ENCODE assay signal across 19 mouse cellular contexts in the genomic region with DNA sequence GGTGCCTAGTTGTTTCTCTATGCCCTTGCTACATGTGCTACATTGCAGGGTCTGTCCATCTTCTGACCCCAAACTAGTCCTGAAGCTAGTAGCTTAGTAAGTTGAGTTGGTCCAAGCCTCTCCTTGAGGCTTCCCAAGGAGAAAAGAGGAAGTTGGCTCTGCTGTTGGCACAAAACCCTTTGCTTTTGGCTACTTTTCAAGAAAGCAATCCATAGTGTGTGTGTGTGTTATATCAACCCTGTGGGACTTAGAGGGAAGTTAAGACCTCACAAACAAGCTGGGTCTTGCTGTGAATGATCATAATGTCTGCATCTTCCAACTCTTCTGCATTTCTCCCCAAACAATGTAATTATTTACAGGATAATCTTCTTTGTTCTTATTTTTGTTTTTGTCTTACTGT. TPM values are rescaled to one million over a fixed set of nuclear protein-coding genes. Genes with fewer than 3 reads are reported as not detected.
DNase-seq lines count a peak whose midpoint lies in the region; TF ChIP-seq lines count a peak whose summit lies in the region.
"Had no signal": no experiment of that assay in that cellular context is flagged by ENCODE, and none has a peak within 500 bp of the region (broad histone marks: within the 10 kb centered on the region; RNA-seq: fewer than 3 reads in every experiment).

No protein-coding gene starts in this region.

- H3K79me2 ChIP-seq in MEL (ENCODE audit: control insufficient read depth, insufficient read depth, low read length, poor library complexity) (no peaks in the 10 kb centered on the region), macrophage (ENCODE audit: inconsistent target) (no peaks in the 10 kb centered on the region)

- no peak for TF ChIP-seq CTCF in MEL (IDR thresholded peaks at IDR 0.05 in 2 of 3, conservative IDR thresholded peaks at IDR 0.05 in 1 of 3; ENCODE audit: control insufficient read depth in 1 of 3, insufficient read depth in 1 of 3, low read depth in 2 of 3, low read length in 3 of 3, poor library complexity in 1 of 3, severe bottlenecking in 1 of 3)
- no peak for TF ChIP-seq CTCF in bone marrow macrophage, adult 2 months (IDR thresholded peaks at IDR 0.05; ENCODE audit: low read depth, low read length)
- TF ChIP-seq CTCF in cerebellum, adult 2 months (IDR thresholded peaks at IDR 0.05; ENCODE audit: borderline replicate concordance, insufficient read depth, low read depth, low read length), result no peak

- H3K36me3 ChIP-seq in MEL (ENCODE audit: control insufficient read depth in 1 of 2, insufficient read depth in 2 of 2, low read length in 2 of 2), result no peaks in the 10 kb centered on the region; a peak in 1 of 4 replicates
- no peaks in the 10 kb centered on the region for H3K36me3 ChIP-seq in macrophage (ENCODE audit: inconsistent target)
- H3K36me3 ChIP-seq: embryonic facial prominence, embryonic 10.5 days; heart, embryonic 10.5 days had no signal

- TF ChIP-seq POLR2A in MEL (IDR thresholded peaks at IDR 0.05; ENCODE audit: control insufficient read depth in 1 of 2, insufficient read depth in 1 of 2, low read depth in 1 of 2, low read length in 2 of 2, poor library complexity in 1 of 2), result no peak
- no peak for TF ChIP-seq POLR2A in bone marrow macrophage, adult 2 months (IDR thresholded peaks at IDR 0.05; ENCODE audit: borderline replicate concordance, low read depth, low read length)
- no peak for TF ChIP-seq POLR2A in cerebellum, adult 2 months (IDR thresholded peaks at IDR 0.05; ENCODE audit: borderline replicate concordance, insufficient read depth, low read length)

- H3K4me1 ChIP-seq in MEL (ENCODE audit: control insufficient read depth in 1 of 2, insufficient read depth in 2 of 2, low read length in 2 of 2), result peaks cover 0 to 3% of the 10 kb centered on the region in 2 experiments; a peak in 1 of 4 replicates
- H3K4me1 ChIP-seq in bone marrow macrophage, adult 2 months (ENCODE audit: control insufficient read depth, insufficient read depth, low read length), result peaks cover 51% of the 10 kb centered on the region
- no peaks in the 10 kb centered on the region for H3K4me1 ChIP-seq in cerebellum, adult 2 months (ENCODE audit: control insufficient read depth, insufficient read depth, low read length)
- H3K4me1 ChIP-seq: embryonic facial prominence, embryonic 10.5 days; forebrain, embryonic 13.5 days; heart, embryonic 10.5 days had no signal

- H3K4me3 ChIP-seq in MEL (ENCODE audit: control insufficient read depth in 1 of 2, insufficient read depth in 1 of 2, low read depth in 2 of 2, low read length in 2 of 2) (no peak overlapping the region), macrophage (ENCODE audit: inconsistent target) (no peak overlapping the region)
- H3K4me3 ChIP-seq in bone marrow macrophage, adult 2 months (ENCODE audit: insufficient read depth, low read length), result no peak overlapping the region
- H3K4me3 ChIP-seq in cerebellum, adult 2 months (replicated peaks; ENCODE audit: insufficient read depth, low read depth, low read length), result no peak overlapping the region
- H3K4me3 ChIP-seq: embryonic facial prominence, embryonic 10.5 days; forebrain, embryonic 13.5 days; heart, embryonic 10.5 days had no signal

- H3K27me3 ChIP-seq in MEL (ENCODE audit: control insufficient read depth in 1 of 2, insufficient read depth in 2 of 2, low read length in 2 of 2), result no peaks in the 10 kb centered on the region; a peak in 3 of 4 replicates
- no peaks in the 10 kb centered on the region for H3K27me3 ChIP-seq in cerebellum, adult 2 months (ENCODE audit: control insufficient read depth, insufficient read depth, low read length)
- H3K27me3 ChIP-seq: forebrain, embryonic 13.5 days had no signal

- no peak overlapping the region for H3K27ac ChIP-seq in MEL (ENCODE audit: control insufficient read depth, low read depth, low read length)
- peak overlapping the region; percentile 100 for H3K27ac ChIP-seq in bone marrow macrophage, adult 2 months (ENCODE audit: insufficient read depth, low read depth, low read length)
- H3K27ac ChIP-seq in macrophage, result peak overlapping the region; percentile 95
- no peak overlapping the region for H3K27ac ChIP-seq in cerebellum, adult 2 months (ENCODE audit: insufficient read depth, low read length)
- H3K27ac ChIP-seq: embryonic facial prominence, embryonic 10.5 days; forebrain, embryonic 13.5 days; heart, embryonic 10.5 days had no signal

- TF ChIP-seq RAD21 in MEL (IDR thresholded peaks at IDR 0.05; ENCODE audit: low read depth, low read length), result no peak

- no peak for TF ChIP-seq EP300 in MEL (IDR thresholded peaks at IDR 0.05; ENCODE audit: low read depth in 1 of 2, low read length in 2 of 2)

- no peak overlapping the region for H3K9ac ChIP-seq in MEL (ENCODE audit: control insufficient read depth, low read depth, low read length, poor library complexity, severe bottlenecking)
- H3K9ac ChIP-seq: forebrain, embryonic 13.5 days; forebrain, postnatal 0 days had no signal

- intact Hi-C loops in left cerebral cortex, postnatal 4 days (cut with DNase I), result no loop called here

- peak; percentile 66 for DNase-seq in MEL (ENCODE audit: low read depth, low spot score)
- DNase-seq in left cerebral cortex, postnatal 4 days, result no peak
- no peak for DNase-seq in kidney, adult 9 months
- DNase-seq in cerebellum, adult 2 months, result no peak
- DNase-seq: adrenal gland, adult 8-10 months; adrenal gland, postnatal 36 days; cerebellum, adult 11 months; cerebellum, adult 9-11 months; cerebellum, postnatal 36 days; forebrain, postnatal 0 days; gastrocnemius, postnatal 14 days; heart, postnatal 10 days; kidney, adult 11 months had no signal

- H3K9me3 ChIP-seq in MEL (replicated peaks; ENCODE audit: insufficient read depth, low read length), result no peaks in the 10 kb centered on the region
- H3K9me3 ChIP-seq: embryonic facial prominence, embryonic 10.5 days; forebrain, embryonic 13.5 days; heart, embryonic 10.5 days had no signal

TF ChIP-seq in MEL, 35 proteins besides CTCF, POLR2A, EP300 and RAD21 (continues in another document):
- TF ChIP-seq MAZ (IDR thresholded peaks at IDR 0.05; ENCODE audit: low read depth, low read length), result no peak
- no peak for TF ChIP-seq ZKSCAN1 (IDR thresholded peaks at IDR 0.05; ENCODE audit: low read depth, low read length)
- TF ChIP-seq POLR2AphosphoS5 (IDR thresholded peaks at IDR 0.05; ENCODE audit: borderline replicate concordance, low read depth, low read length), result no peak
- TF ChIP-seq TBP (IDR thresholded peaks at IDR 0.05; ENCODE audit: low read depth, low read length), result no peak
- no peak for TF ChIP-seq ZMIZ1 (IDR thresholded peaks at IDR 0.05; ENCODE audit: low read depth, low read length)
- no peak for TF ChIP-seq ELF1 (IDR thresholded peaks at IDR 0.05; ENCODE audit: low read depth, low read length)
- no peak for TF ChIP-seq NRF1 (IDR thresholded peaks at IDR 0.05; ENCODE audit: insufficient read depth, low read depth, low read length, poor library complexity, severe bottlenecking)
- TF ChIP-seq SMC3 (IDR thresholded peaks at IDR 0.05; ENCODE audit: low read depth, low read length), result no peak
- no peak for TF ChIP-seq GABPA (IDR thresholded peaks at IDR 0.05; ENCODE audit: low read depth, low read length)
- no peak for TF ChIP-seq GATA1 (IDR thresholded peaks at IDR 0.05; ENCODE audit: low read depth, low read length)
- TF ChIP-seq TCF12 (IDR thresholded peaks at IDR 0.05; ENCODE audit: low read depth, low read length), result no peak
- TF ChIP-seq RCOR1 (IDR thresholded peaks at IDR 0.05; ENCODE audit: low read depth, low read length), result no peak
- TF ChIP-seq MAX (IDR thresholded peaks at IDR 0.05; ENCODE audit: low read length), result no peak

RNA-seq across cellular contexts. Expression of gene Entpd1, which starts 16.8 kb away (rescaled TPM):
- not detected in 2 replicates for total RNA-seq in MEL (2012; rRNA removed)
- polyA plus RNA-seq in MEL (2012; ENCODE audit: insufficient read depth in 1 of 2, insufficient read length in 2 of 2, low read depth in 1 of 2, low replicate concordance in 2 of 2, missing spikeins in 1 of 2), result not detected
- 189 and 194 TPM in 2 replicates for polyA plus RNA-seq in bone marrow macrophage, adult 2 months (2012; ENCODE audit: insufficient read depth, insufficient read length, missing spikeins)
- total RNA-seq in macrophage (2018; cell fraction: chromatin; rRNA removed), result 100 to 1,000 TPM in 23 of 26 experiments, 10 to 100 TPM in 3; 33.7 to 454 (median 135) TPM
- 100 to 1,000 TPM in 18 of 26 experiments, 10 to 100 TPM in 8; 86.1 to 339 (median 189) TPM for total RNA-seq in macrophage (2018; cell fraction: cytosol; rRNA removed)
- total RNA-seq in macrophage (2018; cell fraction: nucleus; rRNA removed), result 100 to 1,000 TPM in 24 of 26 experiments, 10 to 100 TPM in 2; 83.5 to 570 (median 192) TPM
- polyA plus RNA-seq in macrophage (2018), result 164 to 283 TPM (median 241 TPM) in 3 replicates
- 10 to 100 TPM; 11.3 to 12.3 TPM for total RNA-seq in left cerebral cortex, postnatal 4 days (2021)
- polyA plus RNA-seq in cerebellum, adult 2 months (2012; rRNA removed), result 7.5 and 12.0 TPM in 2 replicates
- polyA plus RNA-seq: C2C12 had no signal

RNA-seq across cellular contexts. Expression of gene Tctn3, which starts 16.9 kb away (rescaled TPM):
- total RNA-seq in MEL (2012; rRNA removed), result 2.9 and 3.6 TPM in 2 replicates
- polyA plus RNA-seq in MEL (2012; ENCODE audit: insufficient read depth in 1 of 2, insufficient read length in 2 of 2, low read depth in 1 of 2, low replicate concordance in 2 of 2, missing spikeins in 1 of 2) (1 to 10 TPM in 1 of 2 experiments, not detected in 1; 6.2 TPM), macrophage (2018) (7.0 to 10.4 TPM (median 7.7 TPM) in 3 replicates)
- polyA plus RNA-seq in bone marrow macrophage, adult 2 months (2012; ENCODE audit: insufficient read depth, insufficient read length, missing spikeins), result 12.6 and 13.9 TPM in 2 replicates
- 10 to 100 TPM; 10.5 to 46.6 (median 22.1) TPM for total RNA-seq in macrophage (2018; cell fraction: chromatin; rRNA removed)
- total RNA-seq in macrophage (2018; cell fraction: cytosol; rRNA removed), result 10 to 100 TPM in 6 of 26 experiments, 1 to 10 TPM in 20; 4.0 to 12.7 (median 7.7) TPM
- total RNA-seq in macrophage (2018; cell fraction: nucleus; rRNA removed), result 10 to 100 TPM in 23 of 26 experiments, 1 to 10 TPM in 3; 9.6 to 43.3 (median 20.3) TPM
- 10 to 100 TPM; 21.9 to 22.2 TPM for total RNA-seq in left cerebral cortex, postnatal 4 days (2021)
- 16.4 and 18.9 TPM in 2 replicates for polyA plus RNA-seq in cerebellum, adult 2 months (2012; rRNA removed)

RNA-seq across cellular contexts. Expression of gene Aldh18a1, which starts 40.7 kb away (rescaled TPM):
- total RNA-seq in MEL (2012; rRNA removed), result 35.3 and 68.5 TPM in 2 replicates
- 100 to 1,000 TPM in 1 of 2 experiments, 10 to 100 TPM in 1; 89.7 to 214 TPM for polyA plus RNA-seq in MEL (2012; ENCODE audit: insufficient read depth in 1 of 2, insufficient read length in 2 of 2, low read depth in 1 of 2, low replicate concordance in 2 of 2, missing spikeins in 1 of 2)
- polyA plus RNA-seq in bone marrow macrophage, adult 2 months (2012; ENCODE audit: insufficient read depth, insufficient read length, missing spikeins), result 3.4 and 4.3 TPM in 2 replicates
- 10 to 100 TPM in 7 of 26 experiments, 1 to 10 TPM in 19; 1.1 to 25.6 (median 7.6) TPM for total RNA-seq in macrophage (2018; cell fraction: chromatin; rRNA removed)
- total RNA-seq in macrophage (2018; cell fraction: cytosol; rRNA removed), result 10 to 100 TPM in 11 of 26 experiments, 1 to 10 TPM in 15; 2.3 to 14.8 (median 7.1) TPM
- total RNA-seq in macrophage (2018; cell fraction: nucleus; rRNA removed), result 10 to 100 TPM in 9 of 26 experiments, 1 to 10 TPM in 17; 1.0 to 18.6 (median 7.0) TPM
- polyA plus RNA-seq in macrophage (2018), result 2.2 to 7.3 TPM (median 2.4 TPM) in 3 replicates
- total RNA-seq in left cerebral cortex, postnatal 4 days (2021), result 10 to 100 TPM; 39.7 to 42.1 TPM
- 25.3 and 32.2 TPM in 2 replicates for polyA plus RNA-seq in cerebellum, adult 2 months (2012; rRNA removed)

Comparison
In these comparisons a context has a peak if more than half of its experiments do, and no peak if none do; other contexts are left out.
1. H3K27ac ChIP-seq: peak in bone marrow macrophage, adult 2 months (single experiment) and macrophage (single experiment); none in MEL (single experiment) and cerebellum, adult 2 months (single experiment).
2. RNA of gene Entpd1, which starts 16.8 kb away (polyA plus RNA-seq): 164 to 283 TPM in macrophage and 189 to 194 TPM in bone marrow macrophage, adult 2 months; 7.5 to 12.0 TPM in cerebellum, adult 2 months and not detected in MEL; every median in the first group is over 10 times any median in the second.